ENCODE assay signal across 9 mouse cellular contexts in the genomic region with DNA sequence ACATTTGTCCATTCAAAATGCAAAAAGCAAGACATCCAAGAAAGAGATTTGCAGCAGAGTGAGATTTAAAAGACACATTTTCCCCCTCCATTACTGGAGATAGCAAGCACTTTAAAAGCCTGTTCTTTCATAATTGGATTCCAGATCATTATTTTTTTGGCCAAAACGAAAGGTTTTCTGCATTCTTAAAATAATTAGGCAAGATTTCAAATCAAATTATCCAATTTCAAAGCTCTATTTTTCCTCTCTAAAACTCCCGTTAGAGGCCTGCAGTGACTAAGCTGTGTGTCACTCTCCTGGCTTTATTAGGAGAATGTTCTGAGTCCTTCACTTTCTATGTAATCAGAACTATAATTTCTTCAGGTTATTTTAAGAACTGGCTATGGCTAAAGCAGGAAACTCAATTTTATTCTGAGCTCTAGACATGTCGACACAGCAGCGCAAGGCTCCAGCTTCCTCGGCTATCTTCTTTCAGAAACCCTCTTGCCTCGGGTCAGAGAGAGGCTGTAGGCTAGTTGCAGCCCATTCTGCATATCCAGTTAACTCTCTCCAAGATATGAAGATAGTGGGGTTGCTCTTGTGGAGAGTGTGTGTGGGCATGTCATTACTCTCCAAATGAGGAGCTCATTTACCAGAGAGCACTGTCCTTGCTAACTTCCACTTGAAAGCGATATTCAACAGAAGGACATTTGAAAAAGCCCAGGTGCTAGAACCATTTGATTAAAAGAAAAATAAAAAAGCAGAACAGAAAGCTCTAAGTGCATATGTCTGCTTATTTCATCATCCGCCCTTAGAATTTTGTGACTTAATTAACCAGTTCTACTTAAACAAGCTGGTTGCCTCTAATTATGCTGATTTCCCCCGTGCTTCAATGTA.
DNase-seq lines count a peak whose midpoint lies in the region; ATAC-seq and TF ChIP-seq lines count a peak whose summit lies in the region.
"Had no signal": no experiment of that assay in that cellular context is flagged by ENCODE, and none has a peak within 500 bp of the region (broad histone marks: within the 10 kb centered on the region; RNA-seq: fewer than 3 reads in every experiment).

No protein-coding gene starts in this region.

- peaks cover 4 to 38% of the 10 kb centered on the region in 2 experiments; a peak in 3 of 4 replicates for H3K4me1 ChIP-seq in heart, embryonic 14.5 days (ENCODE audit: control insufficient read depth in 2 of 2, insufficient read depth in 2 of 2, low read length in 2 of 2)
- H3K4me1 ChIP-seq in cerebellum, adult 2 months (ENCODE audit: control insufficient read depth, insufficient read depth, low read length) = no peaks in the 10 kb centered on the region

- peak overlapping the region; percentile 60 for H3K4me2 ChIP-seq in heart, embryonic 14.5 days (ENCODE audit: low read length)

- WGBS in heart, embryonic 14.5 days = 34% methylated on average over 9 of the region's 9 CpGs
- 78% methylated on average over 9 of the region's 9 CpGs for WGBS in cerebellum, adult 2 months

- ATAC-seq in heart, embryonic 14.5 days (ENCODE audit: insufficient number of reproducible peaks, insufficient read depth, low FRiP score, low read depth) = no peak

- no peak for TF ChIP-seq CTCF in brain, embryonic 14.5 days (IDR thresholded peaks at IDR 0.05; ENCODE audit: borderline replicate concordance, extremely low read depth, insufficient read depth, insufficient read length)
- no peak for TF ChIP-seq CTCF in cerebellum, adult 2 months (IDR thresholded peaks at IDR 0.05; ENCODE audit: borderline replicate concordance, insufficient read depth, low read depth, low read length)

- TF ChIP-seq POLR2A in brain, embryonic 14.5 days (IDR thresholded peaks at IDR 0.05; ENCODE audit: borderline replicate concordance, extremely low read depth, insufficient read depth, insufficient read length, poor library complexity, severe bottlenecking) = no peak
- no peak for TF ChIP-seq POLR2A in cerebellum, adult 2 months (IDR thresholded peaks at IDR 0.05; ENCODE audit: borderline replicate concordance, insufficient read depth, low read length)

- H3K36me3 ChIP-seq in heart, embryonic 14.5 days (ENCODE audit: control insufficient read depth, insufficient read depth, low read length) = no peaks in the 10 kb centered on the region

- H3K27ac ChIP-seq in heart, embryonic 14.5 days (replicated peaks in 1 of 2; ENCODE audit: control insufficient read depth in 1 of 2, insufficient read depth in 1 of 2, low read depth in 2 of 2, low read length in 2 of 2) = peak overlapping the region; percentile 81 to 86
- no peak overlapping the region for H3K27ac ChIP-seq in cerebellum, adult 2 months (ENCODE audit: insufficient read depth, low read length)

- H3K9ac ChIP-seq in heart, embryonic 14.5 days (ENCODE audit: low read length) = peak overlapping the region; percentile 44; the same call in 1 of the 2 replicates

- no peaks in the 10 kb centered on the region for H3K9me3 ChIP-seq in heart, embryonic 14.5 days (ENCODE audit: control insufficient read depth, low read length)

- DNase-seq in kidney, postnatal 10 days = peak; percentile 8
- DNase-seq in kidney, adult 11 months = no peak
- DNase-seq in B cell, adult 2 months = peak; percentile 45 to 53
- DNase-seq in brain, embryonic 14.5 days (ENCODE audit: low read depth) = peak; percentile 61
- no peak for DNase-seq in cerebellum, adult 2 months
- no peak for DNase-seq in adrenal gland, postnatal 4 days (ENCODE audit: low spot score in 2 of 2)
- DNase-seq: lung, adult 18-20 months had no signal

- H3K4me3 ChIP-seq in heart, embryonic 14.5 days (ENCODE audit: control insufficient read depth in 1 of 2, insufficient read depth in 1 of 2, low read depth in 1 of 2, low read length in 2 of 2) = peak overlapping the region in 1 of 2 experiments; percentile 18; a peak in 2 of 4 replicates
- no peak overlapping the region for H3K4me3 ChIP-seq in cerebellum, adult 2 months (replicated peaks; ENCODE audit: insufficient read depth, low read depth, low read length)
- H3K4me3 ChIP-seq: erythroblast, embryonic 14.5 days had no signal

- H3K27me3 ChIP-seq in heart, embryonic 14.5 days (ENCODE audit: control insufficient read depth, insufficient read depth, low read length) = no peaks in the 10 kb centered on the region
- H3K27me3 ChIP-seq in cerebellum, adult 2 months (ENCODE audit: control insufficient read depth, insufficient read depth, low read length) = no peaks in the 10 kb centered on the region

Comparison
In these comparisons a context has a peak if more than half of its experiments do, and no peak if none do; other contexts are left out.
1. DNase-seq: peak in kidney, postnatal 10 days (single experiment), B cell, adult 2 months (2 of 2) and brain, embryonic 14.5 days (single experiment); none in kidney, adult 11 months (single experiment), cerebellum, adult 2 months (0 of 2) and adrenal gland, postnatal 4 days (0 of 2).